Mouse (Mus musculus) myocyte (in vitro differentiated cells): ENCODE results near the gene Slc39a8. TPM values are rescaled to one million over a fixed set of nuclear protein-coding genes. Genes with fewer than 3 reads are reported as not detected.

Source experiments
- H3K27me3 ChIP-seq: one replicate; pipeline ENCODE4 v1.6.1; 2011; ENCODE audit not compliant: control insufficient read depth, insufficient read depth, insufficient read length
- H3K36me3 ChIP-seq: one replicate; pipeline ENCODE4 v1.6.1; 2011; ENCODE audit not compliant: control insufficient read depth, insufficient read depth
- H3K4me2 ChIP-seq: one replicate; pipeline ENCODE4 v1.6.1; 2011; ENCODE audit warnings: low read depth, control low read depth
- H3K4me3 ChIP-seq: one replicate; pipeline ENCODE4 v1.5.1; 2011; ENCODE audit warnings: mild to moderate bottlenecking, control low read depth, moderate library complexity
- H3K79me2 ChIP-seq: one replicate; pipeline ENCODE4 v1.6.1; 2011; ENCODE audit not compliant: control insufficient read depth, insufficient read depth
- H3ac ChIP-seq: one replicate; pipeline ENCODE4 v1.6.1; 2011; ENCODE audit not compliant: control insufficient read depth, insufficient read length
- CEBPB ChIP-seq: IDR thresholded peaks from 2 replicates; pipeline ENCODE4 v1.6.1; 2011; ENCODE audit warnings: mild to moderate bottlenecking, moderate library complexity; ENCODE audit not compliant: poor library complexity, insufficient read depth, severe bottlenecking
- E2F4 ChIP-seq: IDR thresholded peaks from one replicate; pipeline ENCODE4 v1.6.1; 2011; ENCODE audit warnings: mild to moderate bottlenecking, control low read depth, moderate library complexity; ENCODE audit not compliant: insufficient read depth
- MAX ChIP-seq: IDR thresholded peaks from one replicate; pipeline ENCODE4 v1.6.1; 2011; ENCODE audit warnings: low read depth, mild to moderate bottlenecking, control low read depth
- MYOD1 ChIP-seq, 3 experiments: IDR thresholded peaks; one replicate each; pipeline ENCODE4 v1.6.1; 2011; ENCODE audit warnings: control low read depth in 2 of 3, low read depth in 2 of 3, mild to moderate bottlenecking in 2 of 3, moderate library complexity in 1 of 3; ENCODE audit not compliant: insufficient read length in 2 of 3, control insufficient read depth in 1 of 3
- MYOG ChIP-seq, 3 experiments: IDR thresholded peaks; one replicate each; pipeline ENCODE4 v1.6.1; 2011; ENCODE audit warnings: control low read depth in 2 of 3, low read depth in 2 of 3, mild to moderate bottlenecking in 2 of 3; ENCODE audit not compliant: insufficient read length in 2 of 3, control insufficient read depth in 1 of 3, insufficient read depth in 1 of 3
- POLR2A ChIP-seq: IDR thresholded peaks from one replicate; pipeline ENCODE4 v1.6.1; 2011; ENCODE audit warnings: low read depth, mild to moderate bottlenecking, control low read depth, moderate library complexity; ENCODE audit not compliant: insufficient read length
- POLR2AphosphoS2 ChIP-seq: IDR thresholded peaks from one replicate; pipeline ENCODE4 v1.6.1; 2011; ENCODE audit warnings: low read depth, control low read depth; ENCODE audit not compliant: insufficient read length
- REST ChIP-seq: IDR thresholded peaks from one replicate; pipeline ENCODE4 v1.6.1; 2011; ENCODE audit warnings: mild to moderate bottlenecking, control low read depth, moderate library complexity; ENCODE audit not compliant: insufficient read depth, insufficient read length
- SRF ChIP-seq: IDR thresholded peaks from one replicate; pipeline ENCODE4 v1.6.1; 2011; ENCODE audit warnings: low read depth; ENCODE audit not compliant: control insufficient read depth, insufficient read length
- TCF12 ChIP-seq: IDR thresholded peaks from one replicate; pipeline ENCODE4 v1.6.1; 2011; ENCODE audit warnings: mild to moderate bottlenecking, control low read depth; ENCODE audit not compliant: poor library complexity, insufficient read depth, severe bottlenecking
- TCF3 ChIP-seq: IDR thresholded peaks from one replicate; pipeline ENCODE4 v1.6.1; 2011; ENCODE audit warnings: low read depth, control low read depth; ENCODE audit not compliant: insufficient read length
- USF1 ChIP-seq: IDR thresholded peaks from one replicate; pipeline ENCODE4 v1.6.1; 2011; ENCODE audit warnings: low read depth, mild to moderate bottlenecking, control low read depth, moderate library complexity
- polyA plus RNA-seq: library from polyadenylated mRNA; unstranded; fragments of >200 nt; fragmentation: generic; extraction: Trizol; gene quantifications from one replicate; pipeline ENCODE4 v1.2.1, GENCODE M21; 2012; ENCODE audit warnings: missing spikeins

Gene Slc39a8
- polyA plus RNA-seq, 1 experiment, result 0.96 TPM

- H3K4me2 ChIP-seq, result no peak overlapping the region
- H3ac ChIP-seq, result no peak overlapping the region
- no peaks in the 10 kb centered on the region for H3K79me2 ChIP-seq
Observed at GRCm38 (mm10) chr3:135843707-135844106, 18.6 kb downstream of the Slc39a8 start.

DNA sequence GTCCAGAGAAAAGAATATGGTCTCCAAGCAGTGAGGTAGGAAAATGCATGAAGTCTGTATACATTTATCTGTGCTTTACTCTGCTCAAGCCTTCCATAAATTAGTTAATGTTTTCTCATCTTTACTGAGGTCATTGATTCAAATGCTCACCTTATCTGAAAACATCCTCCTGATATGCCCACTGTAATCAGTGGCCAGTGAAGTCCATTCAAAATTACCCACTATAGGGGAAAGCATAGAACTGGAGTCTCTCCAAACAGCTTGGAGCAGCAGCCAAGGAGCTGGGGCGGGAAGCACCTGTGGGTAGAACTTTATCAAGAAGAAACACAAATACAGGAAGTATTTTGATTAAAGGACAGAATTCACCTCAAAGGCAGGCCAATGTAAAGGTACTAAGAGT, 19.8 kb downstream of the Slc39a8 start:
- TF ChIP-seq CEBPB (no peak), TCF12 (no peak)
- Histone ChIP-seq H3K27me3 (peaks cover 3% of the 10 kb centered on the region), H3K79me2 (no peaks in the 10 kb centered on the region), H3ac (no peak overlapping the region), H3K4me2 (no peak overlapping the region), H3K36me3 (no peaks in the 10 kb centered on the region), H3K4me3 (no peak overlapping the region)

More at GRCm38 (mm10) chr3:135843707-135844106, 18.6 kb downstream of the Slc39a8 start:
- no peak overlapping the region for H3K4me3 ChIP-seq
- H3K36me3 ChIP-seq, result no peaks in the 10 kb centered on the region
- peaks cover 3% of the 10 kb centered on the region for H3K27me3 ChIP-seq
- no peak for TF ChIP-seq CEBPB
- no peak for TF ChIP-seq E2F4
- no peak for TF ChIP-seq POLR2AphosphoS2
- no peak for TF ChIP-seq MYOG (IDR thresholded peaks at IDR 0.05; ENCODE audit: control insufficient read depth in 1 of 3, insufficient read depth in 1 of 3, insufficient read length in 2 of 3, low read depth in 2 of 3)
- no peak for TF ChIP-seq USF1
- no peak for TF ChIP-seq TCF12
- no peak for TF ChIP-seq TCF3
- no peak for TF ChIP-seq POLR2A

- Histone ChIP-seq H3K79me2 (no peaks in the 10 kb centered on the region), H3ac (no peak overlapping the region), H3K4me3 (no peak overlapping the region), H3K4me2 (no peak overlapping the region), H3K36me3 (no peaks in the 10 kb centered on the region), H3K27me3 (no peaks in the 10 kb centered on the region)
- TF ChIP-seq TCF12, result no peak
- TF ChIP-seq POLR2A, result no peak
- no peak for TF ChIP-seq TCF3
- TF ChIP-seq REST, result no peak
- no peak for TF ChIP-seq CEBPB
- no peak for TF ChIP-seq MYOD1 (IDR thresholded peaks at IDR 0.05; ENCODE audit: control insufficient read depth in 1 of 3, insufficient read length in 2 of 3, low read depth in 2 of 3)
- TF ChIP-seq POLR2AphosphoS2, result no peak
- TF ChIP-seq SRF, result no peak
- TF ChIP-seq USF1, result no peak
- TF ChIP-seq E2F4, result no peak
- no peak for TF ChIP-seq MAX
- TF ChIP-seq MYOG (IDR thresholded peaks at IDR 0.05; ENCODE audit: control insufficient read depth in 1 of 3, insufficient read depth in 1 of 3, insufficient read length in 2 of 3, low read depth in 2 of 3), result no peak
Observed at GRCm38 (mm10) chr3:135845860-135846259, 20.8 kb downstream of the Slc39a8 start.

- Histone ChIP-seq H3K4me2 (no peak overlapping the region), H3K27me3 (no peaks in the 10 kb centered on the region), H3K79me2 (no peaks in the 10 kb centered on the region), H3ac (no peak overlapping the region), H3K4me3 (no peak overlapping the region), H3K36me3 (no peaks in the 10 kb centered on the region)
- no peak for TF ChIP-seq TCF12
- no peak for TF ChIP-seq MYOD1 (IDR thresholded peaks at IDR 0.05; ENCODE audit: control insufficient read depth in 1 of 3, insufficient read length in 2 of 3, low read depth in 2 of 3)
- no peak for TF ChIP-seq CEBPB
- no peak for TF ChIP-seq MAX
- TF ChIP-seq POLR2AphosphoS2, result no peak
- TF ChIP-seq E2F4, result no peak
Observed at GRCm38 (mm10) chr3:135851607-135852006, 26.5 kb downstream of the Slc39a8 start.

GRCm38 (mm10) chr3:135853604-135854297, 28.7 kb downstream of the Slc39a8 start:
- Histone ChIP-seq H3K79me2 (no peaks in the 10 kb centered on the region), H3K27me3 (no peaks in the 10 kb centered on the region), H3K36me3 (no peaks in the 10 kb centered on the region), H3K4me2 (no peak overlapping the region), H3K4me3 (no peak overlapping the region), H3ac (no peak overlapping the region)
- TF ChIP-seq E2F4 (no peak), MYOD1 (IDR thresholded peaks at IDR 0.05; ENCODE audit: control insufficient read depth in 1 of 3, insufficient read length in 2 of 3, low read depth in 2 of 3) (no peak), SRF (no peak), TCF12 (no peak), POLR2AphosphoS2 (no peak), REST (no peak), USF1 (no peak), TCF3 (no peak), CEBPB (no peak), MYOG (IDR thresholded peaks at IDR 0.05; ENCODE audit: control insufficient read depth in 1 of 3, insufficient read depth in 1 of 3, insufficient read length in 2 of 3, low read depth in 2 of 3) (no peak), POLR2A (no peak), MAX (no peak)
